Mouse (Mus musculus) limb, embryonic 14.5 days (tissue): ENCODE measurements around the gene Abcc6. TPM values are rescaled to one million over a fixed set of nuclear protein-coding genes. Genes with fewer than 3 reads are reported as not detected.

Experiments
- ATAC-seq: fragments of 200-750 bp; cut with Nextera tagmentation; 2 replicates; pipeline ENCODE4 v1.8.0; 2017; ENCODE audit warnings: low read depth, moderate number of reproducible peaks, moderate TSS enrichment; ENCODE audit not compliant: low FRiP score
- DNase-seq: peaks from one replicate; pipeline ENCODE4 v3.0.0-alpha.2; 2015; ENCODE audit warnings: low spot score
- H3K27ac ChIP-seq: fragments of 300-500 bp; sonication (generic); replicated peaks from 2 replicates; pipeline ENCODE4 v1.5.1; 2014; ENCODE audit warnings: low read depth, mild to moderate bottlenecking, low read length, moderate library complexity, mixed read lengths
- H3K27me3 ChIP-seq: fragments of 300-500 bp; sonication (generic); 2 replicates; pipeline ENCODE4 v1.6.1; 2014; ENCODE audit warnings: low read length, mixed read lengths; ENCODE audit not compliant: control insufficient read depth, insufficient read depth
- H3K36me3 ChIP-seq: fragments of 300-500 bp; sonication (generic); 2 replicates; pipeline ENCODE4 v1.6.1; 2014; ENCODE audit warnings: mild to moderate bottlenecking, low read length, moderate library complexity, mixed read lengths; ENCODE audit not compliant: control insufficient read depth, insufficient read depth
- H3K4me1 ChIP-seq: fragments of 300-500 bp; sonication (generic); 2 replicates; pipeline ENCODE4 v1.6.1; 2014; ENCODE audit warnings: antibody characterized with exemption, low read length, mixed read lengths; ENCODE audit not compliant: control insufficient read depth, insufficient read depth
- H3K4me2 ChIP-seq: fragments of 300-500 bp; sonication (generic); replicated peaks from 2 replicates; pipeline ENCODE4 v1.6.1; 2014; ENCODE audit warnings: low read depth, mild to moderate bottlenecking, low read length, moderate library complexity; ENCODE audit not compliant: severe bottlenecking
- H3K4me3 ChIP-seq: fragments of 300-500 bp; sonication (generic); replicated peaks from 2 replicates; pipeline ENCODE4 v1.5.1; 2014; ENCODE audit warnings: low read length
- H3K9ac ChIP-seq: fragments of 300-500 bp; sonication (generic); 2 replicates; pipeline ENCODE4 v1.6.1; 2014; ENCODE audit warnings: mild to moderate bottlenecking, low read depth, low read length, moderate library complexity; ENCODE audit not compliant: severe bottlenecking
- H3K9me3 ChIP-seq: fragments of 300-500 bp; sonication (generic); 2 replicates; pipeline ENCODE4 v1.6.1; 2016; ENCODE audit warnings: low read length; ENCODE audit not compliant: control insufficient read depth
- POLR2A ChIP-seq: fragments of 200-500 bp; IDR thresholded peaks from 2 replicates; pipeline ENCODE4 v1.8.0; 2012; ENCODE audit warnings: inconsistent platforms, mild to moderate bottlenecking, moderate library complexity, borderline replicate concordance; ENCODE audit not compliant: insufficient read depth, insufficient read length; ENCODE audit errors: extremely low read depth
- WGBS: fragments of 180-500 bp; shearing (Covaris S2); extraction: QIAGEN DNeasy Blood & Tissue Kit; methylation state at CpG from one replicate; pipeline ENCODE4 v1.1.7; 2014; 5-methylcytosine and 5-hydroxymethylcytosine counted together
- polyA plus RNA-seq, 2 experiments: library from polyadenylated mRNA; depleted of rRNA in 1 of 2; stranded (reverse) in 1 of 2; unstranded in 1 of 2; fragments of >200 nt; fragmentation: Nextera tagmentation in 1 of 2; extraction: Ambion mirVana in 1 of 2; gene quantifications; 2 replicates each; pipeline versions ENCODE4 v1.2.1 to v1.2.3; 2012 to 2014

Gene Abcc6
- polyA plus RNA-seq, 2 experiments: 0.18 to 1.2 TPM

DNA sequence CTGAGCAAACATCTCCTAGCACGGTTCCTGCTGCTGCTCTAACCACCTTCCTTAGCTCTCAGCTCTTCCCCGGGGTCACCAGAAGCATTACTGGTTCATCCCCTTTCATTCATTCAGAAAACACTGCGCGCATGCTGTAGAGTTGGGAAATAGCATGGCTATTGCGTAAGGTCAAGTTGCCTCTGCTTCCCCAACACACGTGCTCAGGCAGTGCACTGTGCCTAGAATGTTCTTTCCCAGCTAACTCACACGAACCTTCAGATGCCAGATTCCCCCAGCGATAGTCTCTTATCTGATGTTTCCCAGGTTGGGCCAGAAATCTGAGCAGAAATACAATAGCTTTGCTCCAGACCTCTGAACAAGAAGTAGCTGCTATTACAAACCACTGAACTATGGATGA is 37.6 kb downstream of the Abcc6 start:
- Histone ChIP-seq H3K4me2 (no peak overlapping the region), H3K27me3 (no peaks in the 10 kb centered on the region), H3K9me3 (no peaks in the 10 kb centered on the region), H3K27ac (no peak overlapping the region), H3K36me3 (no peaks in the 10 kb centered on the region), H3K9ac (no peak overlapping the region), H3K4me3 (no peak overlapping the region), H3K4me1 (no peaks in the 10 kb centered on the region)
- ATAC-seq: no peak
- TF ChIP-seq POLR2A: no peak
- DNase-seq: no peak
- WGBS: 87% methylated on average over 8 of the region's 8 CpGs

DNA sequence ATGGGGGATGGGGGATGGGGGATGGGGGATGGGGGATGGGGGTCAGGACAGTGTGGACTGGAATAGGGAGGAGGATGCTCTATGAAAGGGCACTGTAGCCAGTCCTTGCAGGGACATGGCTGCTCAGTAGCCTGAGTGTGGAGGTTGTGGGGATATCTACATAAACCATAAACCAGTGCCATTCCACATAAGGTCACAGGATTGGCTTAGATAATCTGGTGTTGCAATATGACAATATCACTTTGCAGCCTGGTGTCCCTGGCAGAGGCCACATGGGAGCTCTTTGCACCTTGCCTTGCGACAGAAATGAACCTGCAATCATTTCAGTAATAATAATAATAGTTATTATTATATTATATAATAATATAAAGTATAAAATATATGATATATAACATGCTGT is 41.8 kb downstream of the Abcc6 start:
- TF ChIP-seq POLR2A: no peak
- no peak for DNase-seq
- Histone ChIP-seq H3K4me1 (no peaks in the 10 kb centered on the region), H3K4me3 (no peak overlapping the region), H3K4me2 (no peak overlapping the region), H3K9me3 (no peaks in the 10 kb centered on the region), H3K27ac (no peak overlapping the region), H3K27me3 (no peaks in the 10 kb centered on the region), H3K9ac (no peak overlapping the region), H3K36me3 (no peaks in the 10 kb centered on the region)
- 81% methylated on average over 1 of the region's 1 CpGs for WGBS
- no peak for ATAC-seq

DNA sequence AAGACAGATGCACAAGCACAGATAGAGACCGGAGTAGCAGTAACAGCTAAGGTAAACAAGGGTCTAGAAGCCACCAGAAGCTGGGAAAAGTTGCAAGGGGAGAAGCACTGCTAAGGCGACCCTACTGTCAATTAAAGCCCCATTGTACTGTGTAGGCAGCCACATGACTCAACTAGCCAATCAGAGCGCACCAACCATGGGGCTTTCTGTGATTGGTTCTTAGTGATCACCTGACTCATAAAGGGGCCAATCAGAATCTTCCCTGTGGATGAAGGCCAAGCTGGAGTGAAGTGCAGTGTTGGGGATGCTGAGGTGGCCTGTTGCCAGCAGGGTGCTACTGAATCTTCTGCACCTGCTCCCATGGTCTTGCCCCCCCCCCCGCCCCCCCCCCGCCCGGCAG is 43.2 kb downstream of the Abcc6 start:
- DNase-seq (no peak), ATAC-seq (no peak)
- Histone ChIP-seq H3K9ac (no peak overlapping the region), H3K9me3 (no peaks in the 10 kb centered on the region), H3K27me3 (no peaks in the 10 kb centered on the region), H3K36me3 (no peaks in the 10 kb centered on the region), H3K4me1 (no peaks in the 10 kb centered on the region), H3K27ac (no peak overlapping the region), H3K4me2 (no peak overlapping the region), H3K4me3 (no peak overlapping the region)
- TF ChIP-seq POLR2A: no peak
- 74% methylated on average over 6 of the region's 6 CpGs for WGBS

DNA sequence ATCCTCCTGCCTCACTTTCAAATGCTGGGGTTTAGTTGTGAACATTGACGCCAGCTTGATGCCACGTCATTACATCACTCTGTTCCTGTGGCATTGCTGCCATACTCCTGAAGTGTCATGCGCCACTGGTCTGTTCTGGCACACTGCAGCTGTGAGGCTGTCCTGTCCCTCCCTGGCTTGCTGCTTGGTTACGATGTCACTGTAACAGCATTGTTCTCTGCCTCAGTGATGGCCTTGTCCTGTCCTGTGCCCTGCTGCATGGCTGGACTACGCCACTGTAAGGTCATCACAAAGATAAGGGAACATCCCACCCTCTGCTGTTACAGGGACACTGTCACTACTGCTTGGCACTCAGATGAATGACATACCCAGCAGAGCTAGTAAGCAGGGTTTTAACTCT is 48.5 kb downstream of the Abcc6 start:
- Histone ChIP-seq H3K27ac (no peak overlapping the region), H3K9me3 (no peaks in the 10 kb centered on the region), H3K9ac (no peak overlapping the region), H3K4me2 (no peak overlapping the region), H3K27me3 (no peaks in the 10 kb centered on the region), H3K4me3 (no peak overlapping the region), H3K36me3 (no peaks in the 10 kb centered on the region), H3K4me1 (no peaks in the 10 kb centered on the region)
- TF ChIP-seq POLR2A: no peak
- 82% methylated on average over 5 of the region's 5 CpGs for WGBS
- ATAC-seq (no peak), DNase-seq (no peak)

DNA sequence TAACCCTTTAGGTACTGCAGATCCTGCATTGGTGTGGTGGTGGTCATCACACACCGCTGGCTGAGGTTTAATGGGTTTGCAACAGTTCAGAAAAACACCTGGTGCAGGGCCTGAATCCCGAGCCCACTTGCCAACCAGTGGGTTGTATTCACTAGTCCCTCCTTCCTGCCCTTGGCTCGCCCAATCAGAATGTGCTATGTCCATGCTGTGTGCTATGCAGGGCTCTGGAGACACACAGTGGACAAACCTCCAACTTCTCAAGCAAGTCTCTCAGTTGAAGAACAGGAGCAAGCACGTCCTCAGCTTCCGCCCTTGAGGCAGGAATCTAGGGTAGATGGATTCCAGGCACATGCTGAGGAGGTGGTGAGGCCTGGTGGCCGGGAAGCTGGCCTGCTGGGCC is 55.6 kb downstream of the Abcc6 start:
- Histone ChIP-seq H3K4me3 (no peak overlapping the region), H3K27me3 (no peaks in the 10 kb centered on the region), H3K4me1 (no peaks in the 10 kb centered on the region), H3K4me2 (no peak overlapping the region), H3K9me3 (no peaks in the 10 kb centered on the region), H3K36me3 (no peaks in the 10 kb centered on the region), H3K9ac (no peak overlapping the region), H3K27ac (no peak overlapping the region)
- no peak for ATAC-seq
- no peak for TF ChIP-seq POLR2A
- DNase-seq: no peak
- WGBS: 55% methylated on average over 6 of the region's 6 CpGs

DNA sequence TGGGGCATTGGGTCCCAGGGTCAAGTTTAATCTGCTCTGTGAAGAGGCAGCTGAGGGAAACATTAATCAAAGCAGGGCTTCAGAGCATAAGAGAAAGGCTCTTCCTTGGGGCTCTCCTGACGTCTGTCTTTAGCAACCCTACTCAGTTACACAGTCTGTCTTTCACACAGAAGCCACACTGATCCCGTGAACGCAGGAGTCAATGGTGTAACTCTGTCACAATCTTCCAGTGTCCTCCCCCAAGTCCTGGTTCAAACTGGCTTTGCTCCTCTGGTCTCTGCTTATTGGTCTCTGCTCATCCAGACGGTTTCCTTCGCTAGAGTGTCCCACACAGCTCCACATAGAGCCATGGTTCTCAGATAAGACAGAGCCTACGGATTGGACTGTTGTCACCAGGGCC is 56.0 kb downstream of the Abcc6 start:
- Histone ChIP-seq H3K36me3 (no peaks in the 10 kb centered on the region), H3K4me3 (no peak overlapping the region), H3K9ac (no peak overlapping the region), H3K27ac (no peak overlapping the region), H3K9me3 (no peaks in the 10 kb centered on the region), H3K4me2 (no peak overlapping the region), H3K27me3 (no peaks in the 10 kb centered on the region), H3K4me1 (no peaks in the 10 kb centered on the region)
- no peak for ATAC-seq
- no peak for DNase-seq
- no peak for TF ChIP-seq POLR2A
- WGBS: 63% methylated on average over 6 of the region's 6 CpGs
